Mouse (Mus musculus) embryonic facial prominence, embryonic 10.5 days (tissue): Measurements from ENCODE around the gene Mta3. TPM values are rescaled to one million over a fixed set of nuclear protein-coding genes. Genes with fewer than 3 reads are reported as not detected.

ENCODE experiments used
- DNase-seq: peaks from one replicate; pipeline ENCODE4 v3.0.0-alpha.2; 2017; ENCODE audit warnings: low spot score
- H3K27ac ChIP-seq: fragments of 300-500 bp; sonication (generic); replicated peaks from 2 replicates; pipeline ENCODE4 v1.5.1; 2016; ENCODE audit warnings: mild to moderate bottlenecking
- H3K27me3 ChIP-seq: fragments of 300-500 bp; sonication (generic); replicated peaks from 2 replicates; pipeline ENCODE4 v1.6.1; 2016; ENCODE audit warnings: low read depth, mild to moderate bottlenecking; ENCODE audit not compliant: poor library complexity, severe bottlenecking
- H3K36me3 ChIP-seq: fragments of 300-500 bp; sonication (generic); replicated peaks from 2 replicates; pipeline ENCODE4 v1.6.1; 2016; ENCODE audit warnings: mild to moderate bottlenecking, moderate library complexity
- H3K4me1 ChIP-seq: fragments of 300-500 bp; sonication (generic); 2 replicates; pipeline ENCODE4 v1.6.1; 2016
- H3K4me3 ChIP-seq: fragments of 300-500 bp; sonication (generic); 2 replicates; pipeline ENCODE4 v1.5.1; 2016; ENCODE audit warnings: mild to moderate bottlenecking, moderate library complexity
- H3K9me3 ChIP-seq: fragments of 300-500 bp; sonication (generic); 2 replicates; pipeline ENCODE4 v1.6.1; 2016; ENCODE audit warnings: mild to moderate bottlenecking
- WGBS: fragments of 180-500 bp; shearing (Covaris S2); methylation state at CpG from one replicate; pipeline ENCODE4 v1.1.7; 2016; 5-methylcytosine and 5-hydroxymethylcytosine counted together
- polyA plus RNA-seq: library from polyadenylated mRNA; unstranded; fragments of >200 nt; fragmentation: Nextera tagmentation; extraction: Ambion mirVana; gene quantifications from 2 replicates; pipeline ENCODE4 v1.2.1, GENCODE M21; 2016

Mta3 gene
- polyA plus RNA-seq, 1 experiment from 2014 or later, result 40.5 TPM

DNA sequence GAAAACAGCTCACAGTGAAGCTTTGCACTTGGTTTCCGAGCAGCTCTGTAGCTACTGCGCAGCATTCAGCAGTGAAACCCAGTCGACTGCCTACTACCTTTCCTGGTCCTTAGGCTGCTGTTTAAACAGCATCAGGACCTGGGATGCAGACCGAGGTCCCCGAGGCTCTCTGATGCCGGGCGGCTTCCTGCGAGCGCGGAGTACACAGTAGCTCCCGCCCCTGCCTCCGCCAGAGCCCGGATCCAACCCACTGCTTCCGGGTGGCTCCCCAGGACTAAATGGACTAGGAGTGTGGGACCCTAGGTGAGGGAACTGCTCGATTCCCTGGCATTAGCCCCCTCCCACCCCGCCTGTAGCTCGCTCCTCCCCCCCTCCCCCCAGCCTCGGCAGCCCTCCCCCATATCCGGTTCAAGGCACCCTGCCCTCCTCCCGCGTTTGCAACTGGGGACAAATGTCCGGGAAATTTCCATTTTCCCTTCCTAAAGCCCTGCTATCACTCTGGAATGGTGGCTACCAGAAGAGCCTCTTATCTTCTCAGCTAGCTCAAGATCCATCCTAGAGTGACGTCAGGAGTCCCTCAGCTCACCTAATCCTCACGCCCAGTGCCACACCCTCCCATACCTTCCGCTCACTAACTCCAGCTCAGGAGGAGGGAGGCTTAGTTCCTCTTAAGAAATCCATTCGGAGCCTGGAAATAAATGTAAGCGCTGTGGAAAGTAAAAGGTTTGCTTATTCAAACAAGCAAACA lies 156.3 kb downstream of the Mta3 start:
- Histone ChIP-seq H3K36me3 (no peaks in the 10 kb centered on the region), H3K4me3 (peak overlapping the region; percentile 82), H3K4me1 (peaks cover 17% of the 10 kb centered on the region), H3K27ac (peak overlapping the region; percentile 94), H3K9me3 (no peaks in the 10 kb centered on the region), H3K27me3 (peaks cover 23% of the 10 kb centered on the region)
- peak; percentile 80 for DNase-seq
- WGBS, result under 1% methylated on average over 27 of the region's 27 CpGs

DNA sequence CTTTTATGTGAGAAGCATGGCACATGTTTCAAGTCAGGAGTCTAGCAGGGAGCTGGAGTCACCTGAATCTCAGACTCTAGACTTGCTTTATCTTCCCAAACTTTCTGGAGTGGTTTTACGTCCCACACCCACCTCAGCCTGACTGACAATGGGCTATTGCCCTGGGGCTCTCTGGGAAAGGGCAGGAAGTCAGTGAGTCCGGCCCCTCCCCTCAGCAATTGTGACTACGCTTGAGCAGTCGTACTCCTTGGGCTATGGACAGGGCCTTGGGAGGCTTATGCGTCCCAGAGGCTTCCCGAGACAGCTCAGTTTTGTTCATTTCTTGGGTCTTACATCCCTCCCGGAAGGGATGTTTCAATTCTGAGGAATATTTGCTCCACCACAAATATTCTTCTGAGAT lies 159.4 kb downstream of the Mta3 start:
- WGBS, result 56% methylated on average over 7 of the region's 7 CpGs
- H3K4me3 ChIP-seq, result no peak overlapping the region

DNA sequence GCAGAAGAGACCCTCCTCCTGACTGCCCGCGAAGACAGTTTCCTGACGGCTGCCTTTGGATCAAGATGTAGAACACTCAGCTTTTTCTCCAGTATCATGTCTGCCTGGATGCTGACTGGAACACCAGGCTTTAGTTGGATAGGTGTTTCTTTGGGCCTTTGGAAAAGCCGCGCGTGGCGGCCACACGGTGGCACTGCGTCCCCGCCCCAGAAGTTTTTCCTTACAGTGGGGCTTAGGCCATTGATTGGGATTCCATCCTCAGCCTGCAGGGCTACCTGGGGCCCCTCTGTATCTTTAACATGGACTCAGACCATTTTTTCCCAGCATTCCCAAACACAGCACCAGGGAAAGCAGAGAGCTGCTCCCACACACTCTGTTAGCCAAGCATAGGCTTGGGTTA lies 160.6 kb downstream of the Mta3 start:
- H3K27me3 ChIP-seq, result peaks cover 23% of the 10 kb centered on the region
- 10% methylated on average over 10 of the region's 10 CpGs for WGBS
- peak overlapping the region; percentile 31; the same call in 1 of the 2 replicates for H3K27ac ChIP-seq
- peak; percentile 86 for DNase-seq
- H3K36me3 ChIP-seq, result no peaks in the 10 kb centered on the region
- H3K4me3 ChIP-seq, result no peak overlapping the region
- H3K9me3 ChIP-seq, result no peaks in the 10 kb centered on the region
- peaks cover 21% of the 10 kb centered on the region for H3K4me1 ChIP-seq

More for the DNA sequence above, 159.4 kb downstream of the Mta3 start:
- no peaks in the 10 kb centered on the region for H3K36me3 ChIP-seq
- peaks cover 21% of the 10 kb centered on the region for H3K4me1 ChIP-seq
- no peak for DNase-seq
- H3K27me3 ChIP-seq, result peaks cover 23% of the 10 kb centered on the region
- H3K27ac ChIP-seq, result no peak overlapping the region
- H3K9me3 ChIP-seq, result no peaks in the 10 kb centered on the region

DNA sequence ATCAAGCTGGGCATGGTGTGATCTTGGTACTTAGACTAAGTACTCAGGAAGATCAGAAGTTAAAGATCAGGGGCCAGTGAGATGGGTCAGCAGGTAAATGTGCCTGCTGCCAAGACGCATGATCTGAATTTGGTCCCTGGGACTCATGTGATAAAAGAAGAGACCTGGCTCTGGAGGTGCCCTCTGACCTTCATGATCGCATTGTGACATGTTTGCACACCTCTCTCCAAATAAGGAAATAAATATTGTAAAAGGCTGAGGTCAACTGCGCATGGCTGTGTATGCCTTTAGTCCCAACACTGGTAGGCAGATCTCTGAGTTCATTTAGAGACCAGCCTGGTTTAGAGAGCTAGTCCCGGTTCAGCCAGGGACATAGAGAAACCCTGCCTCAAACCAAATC lies 164.4 kb downstream of the Mta3 start:
- H3K27me3 ChIP-seq, result no peaks in the 10 kb centered on the region; the same call in 1 of the 2 replicates
- H3K36me3 ChIP-seq, result no peaks in the 10 kb centered on the region
- no peak for DNase-seq
- 93% methylated on average over 4 of the region's 4 CpGs for WGBS
- H3K4me3 ChIP-seq, result no peak overlapping the region
- no peak overlapping the region for H3K27ac ChIP-seq
- peaks cover 23% of the 10 kb centered on the region for H3K4me1 ChIP-seq
- peaks cover 3% of the 10 kb centered on the region for H3K9me3 ChIP-seq

Other genes with a start within 250 kb of the Mta3 start
- 118 and 125 TPM in 2 replicates for gene Cox7a2l, start 188.8 kb upstream of the Mta3 start, polyA plus RNA-seq
- gene Kcng3, start 74.3 kb upstream of the Mta3 start, polyA plus RNA-seq, result not detected in 2 replicates
- gene Haao, start 141.8 kb downstream of the Mta3 start, polyA plus RNA-seq, result not detected in 2 replicates